Mouse (Mus musculus) kidney, adult 9 months (tissue): ENCODE results near the gene Stam.
A peak's percentile ranks its signal among the peaks of the same experiment; 100 is the strongest.
"Not testable (repeated sequence)": the region's sequence is repeated elsewhere in the genome, so short reads cannot be mapped to it uniquely, and the experiment has no call there.

ENCODE experiments used
- DNase-seq: peaks from one replicate; pipeline ENCODE4 v3.0.0; 2022

Gene Stam

DNA sequence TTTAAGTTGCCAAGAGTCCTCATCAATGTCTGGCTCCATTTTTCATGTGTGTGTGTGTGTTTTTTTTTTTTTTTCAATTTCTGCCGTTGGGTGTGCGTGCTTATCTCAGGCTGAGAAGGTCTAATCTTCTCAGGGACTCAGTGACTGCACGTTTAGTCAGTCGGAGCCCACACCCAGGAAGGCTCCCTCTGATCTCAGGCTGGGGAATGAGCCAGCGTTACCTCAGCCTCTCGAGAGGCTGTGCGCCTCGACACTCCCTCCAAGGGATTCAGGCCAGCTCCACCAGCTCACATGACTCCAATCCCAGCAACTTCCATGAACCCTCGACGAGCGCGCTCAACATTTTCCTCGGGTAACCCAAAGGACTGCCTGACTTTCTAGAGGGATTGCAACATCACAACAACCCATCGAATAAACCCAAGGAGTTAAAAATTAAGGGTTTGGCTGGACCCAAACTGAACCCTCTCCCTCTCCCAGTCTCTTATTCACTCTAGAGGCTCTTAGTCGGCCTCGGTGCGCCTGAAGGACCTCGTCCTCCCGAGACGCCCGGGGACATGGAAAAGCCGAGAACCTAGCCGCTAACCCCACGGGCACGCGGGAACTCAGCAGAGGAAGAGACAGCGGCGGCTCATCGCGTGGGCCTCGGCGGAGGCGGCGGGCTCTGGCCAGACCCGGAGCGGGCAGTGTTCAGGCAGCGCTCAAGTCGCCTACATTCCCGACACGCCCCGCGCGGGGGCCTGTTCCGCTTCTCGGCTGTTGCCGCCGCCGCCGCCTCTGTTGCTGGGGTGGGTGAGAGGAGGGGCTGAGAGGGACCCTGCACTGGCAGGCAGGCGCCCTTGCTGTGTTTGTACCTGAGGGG, at the start of gene Stam:
TSS of gene Stam (plus strand) at position 737 of the 859 bp plus-strand sequence.
- DNase-seq, result peak; percentile 93

GRCm38 (mm10) chr2:14041249-14041648, 32.6 kb upstream of the Stam start:
- no peak for DNase-seq

DNA sequence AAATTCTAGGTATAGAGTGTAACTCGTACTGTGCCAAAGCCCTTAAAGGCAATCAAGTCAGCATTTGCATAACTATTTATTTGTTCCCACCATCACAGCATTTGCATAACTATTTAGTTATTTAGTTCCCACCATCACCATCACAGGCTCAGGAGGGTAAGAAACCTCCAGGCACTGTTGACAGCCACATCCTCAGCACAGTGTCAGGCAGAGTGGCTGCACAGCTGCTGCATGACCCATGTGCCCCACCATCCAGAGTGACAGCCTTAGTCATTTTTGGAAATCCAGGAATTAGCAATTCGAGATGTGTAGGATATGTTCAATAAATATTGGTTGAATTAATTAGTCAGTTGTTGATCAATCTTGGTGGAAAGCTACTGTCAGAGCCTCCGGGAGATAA, 30.9 kb upstream of the Stam start:
- no peak for DNase-seq

DNA sequence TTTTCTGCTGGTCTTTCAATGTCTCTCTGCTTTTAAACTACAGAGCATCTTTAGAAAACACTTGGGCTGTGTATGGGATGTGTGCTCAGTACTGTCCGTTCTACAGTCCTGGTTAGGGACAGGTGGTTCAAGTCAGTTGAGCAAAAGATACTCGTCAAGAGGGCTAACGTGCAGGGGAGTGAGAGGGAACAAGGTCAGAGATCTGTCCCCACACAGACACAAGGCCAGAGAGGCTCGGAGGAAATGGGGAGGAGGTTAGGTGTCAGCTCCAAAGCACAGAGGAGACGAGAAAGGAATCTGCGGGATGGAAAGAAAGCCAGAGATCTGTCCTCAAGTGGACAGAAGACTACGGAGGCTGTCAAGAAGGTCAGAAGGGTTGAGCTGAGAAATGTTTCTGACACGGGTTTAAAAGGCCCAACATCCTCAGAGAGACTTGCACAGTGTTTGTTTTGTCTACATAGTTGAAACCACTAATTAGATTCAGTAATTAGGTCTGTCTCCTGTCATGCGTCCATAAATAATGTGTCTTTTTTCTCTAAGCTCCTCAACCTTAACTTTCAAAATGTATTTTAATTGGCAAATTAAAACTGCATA, 30.2 kb upstream of the Stam start:
- DNase-seq, result peak; percentile 17

DNA sequence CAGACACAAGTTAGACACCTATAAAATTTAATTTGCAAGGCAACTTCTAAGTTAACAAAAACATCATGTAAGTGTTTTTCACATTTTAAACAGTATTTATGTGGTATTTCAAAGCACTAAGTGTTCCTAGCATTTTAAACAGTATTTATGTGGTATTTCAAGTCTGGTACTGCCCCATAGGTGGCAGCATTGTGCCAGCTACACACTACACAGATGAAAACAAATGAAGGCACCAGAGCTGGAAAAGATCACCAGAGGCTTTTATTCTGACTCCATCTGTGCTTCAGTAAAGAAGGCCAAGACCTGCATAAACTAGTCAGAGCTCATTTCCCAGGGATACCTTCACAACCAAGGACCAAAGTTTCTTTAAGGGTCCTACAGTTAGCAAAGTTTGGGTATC, 25.5 kb upstream of the Stam start:
- peak; percentile 82 for DNase-seq

DNA sequence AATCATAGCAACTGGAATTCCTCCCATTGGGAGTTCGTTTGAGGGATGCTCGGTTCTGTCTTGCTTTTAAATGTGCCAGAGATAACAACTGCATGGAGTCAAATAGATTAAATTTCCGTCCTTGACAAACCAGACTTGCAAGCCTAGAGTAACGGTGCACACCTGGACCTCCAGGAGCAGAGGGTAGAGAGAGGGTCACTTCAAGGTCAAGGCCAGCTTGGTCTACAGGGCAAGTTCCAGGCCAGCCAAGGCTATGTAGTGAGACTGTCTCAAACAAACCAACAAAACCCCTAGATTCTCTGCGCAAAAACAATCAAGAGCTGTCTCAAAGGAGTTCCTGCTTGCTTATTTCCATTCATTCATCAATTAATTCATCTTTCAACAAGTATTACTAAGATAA, 25.1 kb upstream of the Stam start:
- no peak for DNase-seq

- no peak for DNase-seq
These were observed 20.3 kb upstream of the Stam start for GRCm38 (mm10) chr2:14053618-14054017.

GRCm38 (mm10) chr2:14054163-14054562, 19.7 kb upstream of the Stam start:
- DNase-seq, result no peak

DNA sequence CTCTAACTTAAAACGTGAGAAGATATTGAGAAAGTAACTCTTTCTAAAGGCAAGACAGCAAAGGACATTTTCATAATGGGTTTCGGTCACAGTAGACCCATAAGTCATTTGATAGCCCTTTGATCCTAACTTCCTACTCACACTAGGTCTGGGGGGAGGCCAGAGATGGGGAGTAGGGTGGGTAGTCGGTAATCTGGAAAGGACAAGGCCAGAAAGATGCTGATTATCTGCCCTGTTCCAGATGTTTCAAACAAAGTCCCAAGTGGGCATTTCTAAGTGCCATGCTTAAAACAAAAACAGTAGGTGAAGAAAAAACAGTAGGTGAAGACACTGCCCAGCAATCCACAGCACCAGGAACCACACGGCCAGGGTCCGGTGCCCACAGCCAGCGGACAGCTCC, 19.2 kb upstream of the Stam start:
- no peak for DNase-seq

DNA sequence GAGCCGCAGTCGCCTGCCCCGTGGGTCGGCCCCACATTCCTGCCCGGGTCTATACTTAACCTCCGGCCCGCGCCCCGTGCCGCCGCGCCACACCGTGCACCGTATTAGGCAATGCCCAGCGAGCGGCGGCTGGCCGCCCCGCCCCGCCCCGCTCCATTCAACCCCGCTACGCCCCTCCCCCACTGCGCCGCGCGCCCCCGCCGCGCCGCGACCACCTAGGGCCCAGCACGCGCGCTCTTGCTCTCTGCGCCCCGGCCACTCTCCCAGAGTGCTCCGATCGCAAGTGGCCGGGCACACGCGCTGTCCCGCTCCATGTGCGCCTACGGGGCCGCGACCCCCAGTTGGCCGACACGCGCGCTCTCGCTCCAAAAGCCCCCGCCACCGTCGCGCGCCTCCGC, 18.7 kb upstream of the Stam start:
- peak; percentile 52 for DNase-seq

DNA sequence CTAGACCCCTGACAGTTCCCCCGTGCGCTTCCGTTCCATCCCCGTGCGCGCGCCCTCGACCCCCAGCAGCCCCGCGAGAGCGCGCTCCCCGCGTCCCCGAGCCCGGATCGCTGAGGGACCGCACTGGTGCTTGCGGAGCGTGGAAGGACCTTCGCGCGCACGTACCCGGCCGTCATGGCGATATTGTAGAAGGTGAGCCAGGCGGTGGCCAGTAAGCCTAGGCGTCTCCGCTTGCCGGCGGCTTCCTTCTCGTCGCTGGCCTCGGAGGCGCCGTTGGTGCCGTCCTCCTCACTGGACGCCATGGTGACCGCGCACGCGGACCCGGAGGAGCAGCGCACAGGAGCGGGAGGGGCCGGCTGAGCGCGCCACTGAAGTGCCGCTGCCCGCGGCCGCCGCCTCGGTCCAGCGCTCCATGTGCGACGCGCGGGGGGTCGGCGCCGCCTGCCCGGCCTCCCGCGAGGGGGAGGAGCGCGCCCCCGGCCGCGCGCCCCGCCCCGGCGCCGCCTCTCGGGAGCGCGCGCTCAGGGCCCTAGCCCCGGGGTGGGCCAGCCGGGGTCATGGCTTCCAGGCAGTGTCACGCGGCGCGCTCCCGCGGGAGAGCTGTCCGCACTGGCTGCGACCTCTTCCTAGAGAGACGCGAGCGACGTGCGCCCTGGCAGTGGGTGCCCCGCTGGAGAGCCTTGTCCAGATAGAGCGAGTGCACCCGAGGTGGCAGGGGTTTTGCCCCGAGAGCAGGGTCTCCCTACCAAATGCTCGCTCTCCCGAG, 18.1 kb upstream of the Stam start, which contains the start of gene Hacd1:
TSS of gene Hacd1 (minus strand) at position 570 of the 766 bp plus-strand sequence.
- peak; percentile 75 for DNase-seq

DNA sequence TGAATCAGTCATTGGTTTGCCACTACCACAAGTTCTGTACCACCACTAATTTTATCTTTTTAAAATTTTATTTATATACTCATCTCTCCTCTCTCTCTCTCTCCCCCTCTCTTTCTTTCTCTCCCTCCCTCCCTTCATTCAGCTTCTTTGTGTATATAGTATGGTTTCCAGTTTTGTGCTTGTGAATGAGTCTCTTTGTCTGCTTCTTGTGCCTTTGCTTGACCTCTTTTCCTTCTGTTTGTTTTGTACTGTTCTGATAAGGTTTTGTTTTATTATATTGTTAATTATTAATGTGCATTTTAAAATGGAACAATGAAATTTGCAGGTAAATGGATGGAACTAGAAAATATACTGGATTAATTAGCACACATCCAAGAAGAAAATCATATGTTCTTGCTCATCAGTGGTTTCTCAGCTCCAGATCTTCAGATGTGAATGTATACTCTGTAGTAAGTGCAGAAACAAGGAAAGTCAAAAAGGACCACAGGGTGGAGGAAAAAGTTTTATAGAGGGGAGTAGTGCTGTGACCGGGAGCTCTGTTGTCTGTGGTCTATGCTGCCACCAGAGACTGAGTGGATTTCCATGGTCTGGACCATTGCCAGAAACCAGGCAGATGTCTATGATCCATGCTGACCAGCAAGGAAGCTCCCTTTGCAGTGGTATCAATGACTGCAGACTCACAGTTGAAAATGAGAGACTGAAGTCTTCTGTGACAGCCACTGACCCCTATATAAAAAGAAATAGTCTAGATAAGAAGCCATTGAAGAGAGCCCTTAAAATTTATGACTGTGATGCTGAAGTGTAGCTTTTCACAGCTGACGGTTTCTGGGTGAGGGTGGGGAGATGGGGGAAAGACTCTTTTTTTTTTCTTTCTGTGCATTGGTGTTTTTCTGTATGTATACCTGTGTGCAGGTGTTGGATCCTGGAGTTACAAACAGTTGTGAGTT, 7.9 kb upstream of the Stam start:
- no peak for DNase-seq

- DNase-seq, result no peak
These were observed 4.9 kb upstream of the Stam start for GRCm38 (mm10) chr2:14069027-14069426.

- no peak for DNase-seq
These were observed 3.4 kb upstream of the Stam start for GRCm38 (mm10) chr2:14070466-14070865.

GRCm38 (mm10) chr2:14073008-14073361, 913 bp upstream of the Stam start:
- no peak for DNase-seq

DNA sequence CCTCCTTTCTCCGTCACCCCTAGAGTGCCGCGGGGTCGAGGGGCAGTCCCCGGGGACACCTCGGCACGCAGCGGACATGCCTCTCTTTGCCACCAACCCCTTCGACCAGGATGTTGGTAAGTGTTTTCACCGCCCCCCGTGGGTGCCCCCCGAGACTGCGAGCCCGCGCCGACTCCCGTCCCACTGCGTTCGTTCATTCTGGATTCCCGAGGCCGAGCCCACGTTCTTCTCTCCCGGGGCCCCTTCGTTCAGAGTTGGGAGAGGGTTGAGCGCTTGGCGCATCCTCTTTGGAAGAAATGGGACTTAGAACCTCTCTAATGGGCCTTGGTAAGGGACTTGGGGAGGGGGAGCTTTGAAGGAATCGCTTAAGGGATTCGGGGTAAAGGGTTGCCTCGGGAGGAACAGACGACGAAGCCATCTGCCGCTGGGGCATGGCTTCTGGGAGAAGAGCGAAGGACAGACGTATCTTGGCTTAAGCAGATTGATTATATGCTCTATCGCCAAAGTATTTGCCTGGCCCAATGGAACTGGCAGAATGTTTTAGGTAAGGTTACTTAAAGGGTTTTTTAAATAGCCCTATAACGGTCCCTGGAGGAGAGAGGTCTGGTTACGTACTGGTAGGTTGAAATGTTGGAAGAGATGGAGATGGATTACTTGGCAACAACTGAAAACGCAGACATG, 463 bp downstream of the Stam start:
- no peak for DNase-seq

- not testable (repeated sequence) for DNase-seq
These were observed 4.6 kb downstream of the Stam start for GRCm38 (mm10) chr2:14078527-14078926.

GRCm38 (mm10) chr2:14100533-14100932, 26.6 kb downstream of the Stam start:
- DNase-seq, result no peak

- no peak for DNase-seq
These were observed 28.7 kb downstream of the Stam start for GRCm38 (mm10) chr2:14102603-14103002.

DNA sequence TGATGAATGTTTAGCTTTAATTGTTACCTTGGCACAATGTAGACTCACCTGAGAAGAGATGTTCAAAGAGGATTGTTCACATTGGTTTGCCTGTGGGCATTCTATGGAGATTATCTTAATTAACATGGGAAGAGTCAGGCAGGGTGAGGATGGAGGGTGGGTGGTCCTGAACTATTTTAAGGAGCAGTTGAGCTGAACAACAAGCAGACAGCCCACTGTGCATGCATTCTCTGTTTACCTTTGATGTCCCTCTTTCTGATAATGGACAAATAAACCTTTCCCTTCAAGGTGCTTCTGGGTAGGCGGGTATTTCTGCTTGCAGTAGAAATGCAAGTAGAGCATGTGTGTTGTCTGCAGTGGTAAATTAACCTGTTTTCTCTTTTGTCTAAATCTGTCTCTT, 30.0 kb downstream of the Stam start:
- DNase-seq, result no peak

DNA sequence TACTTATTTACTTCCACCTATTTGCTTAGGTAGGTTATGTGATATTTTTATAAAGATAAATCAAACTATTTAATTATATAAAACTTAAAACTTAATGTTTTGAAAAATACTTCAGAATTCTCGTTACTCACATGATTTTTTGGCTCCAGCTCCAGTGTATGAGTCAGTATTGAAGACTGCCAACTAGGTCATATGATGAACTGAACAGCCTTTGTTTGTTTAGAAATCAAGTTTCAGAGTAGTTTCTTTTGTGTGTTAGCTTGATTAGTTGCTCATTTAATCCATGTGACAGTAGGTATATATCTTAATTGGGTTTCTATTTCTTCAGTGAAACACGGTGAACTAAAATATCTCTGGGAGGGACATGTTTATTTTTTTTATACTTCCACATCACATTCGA, 33.8 kb downstream of the Stam start:
- peak; percentile 27 for DNase-seq

- no peak for DNase-seq
These were observed 52.5 kb downstream of the Stam start for GRCm38 (mm10) chr2:14126387-14126786.
